Mouse (Mus musculus) c-Kit-positive CD71-positive TER-119-positive erythroid progenitor cells, embryonic 14.5 days (primary cell): ENCODE measurements around the gene Denr.

Experiments
- DNase-seq: peaks from one replicate; pipeline ENCODE4 v3.0.0-alpha.2; 2013; ENCODE audit warnings: low spot score

Denr gene

DNA sequence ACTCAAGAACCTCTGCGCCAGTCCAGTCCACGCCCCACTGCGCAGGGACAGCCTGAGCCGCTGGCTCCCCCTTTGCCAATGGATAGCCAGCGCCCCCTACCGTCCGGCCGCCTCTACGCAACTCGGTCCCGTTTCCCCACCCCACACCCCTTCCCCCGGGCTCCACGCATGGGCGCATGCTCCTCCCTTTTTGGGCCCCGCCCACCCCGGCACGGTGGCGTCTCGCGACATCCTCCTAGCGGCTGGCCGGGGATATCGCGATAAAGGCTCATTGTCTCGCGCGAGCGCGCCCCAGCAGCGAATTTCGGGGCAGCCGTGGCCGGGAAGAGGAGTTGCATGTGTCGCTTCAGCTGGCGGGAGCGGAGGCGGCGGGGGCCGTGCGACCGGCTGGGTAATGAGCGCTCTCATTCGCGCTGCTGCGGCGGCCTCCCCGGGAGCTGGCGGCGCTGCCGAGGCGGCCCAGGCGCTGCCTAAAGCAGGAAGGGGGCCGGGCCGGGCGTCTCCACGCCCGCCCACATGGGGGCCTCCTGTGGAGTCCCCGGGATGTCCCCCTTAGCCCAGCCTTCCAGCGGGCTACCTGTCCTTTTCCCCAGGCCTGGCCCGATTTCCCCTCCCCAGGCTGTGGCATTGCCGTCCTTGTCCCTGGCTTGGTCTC is at the start of gene Denr:
TSS of gene Denr (plus strand) at position 200 of the 655 bp plus-strand sequence.
- peak; percentile 97 for DNase-seq

DNA sequence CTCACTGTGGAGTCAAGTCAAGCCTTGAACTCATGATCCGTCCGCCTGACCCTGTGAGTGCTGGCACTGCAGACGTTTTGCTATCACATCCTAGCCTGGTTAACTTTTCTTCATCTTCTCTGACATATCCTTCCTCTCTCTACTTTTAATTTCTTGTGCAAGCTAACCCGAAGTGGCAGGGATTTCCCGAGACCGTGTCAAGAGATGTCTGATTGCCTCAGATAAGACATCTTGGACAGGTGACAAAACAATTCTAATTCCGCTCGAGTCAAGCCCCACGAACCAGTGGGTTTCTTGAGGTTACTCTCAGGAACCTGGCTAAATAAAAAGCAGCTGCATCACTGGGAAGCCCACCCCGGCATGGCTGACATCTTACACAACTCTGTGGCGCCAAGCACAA is 48.2 kb upstream of the Denr start:
- DNase-seq = no peak

DNA sequence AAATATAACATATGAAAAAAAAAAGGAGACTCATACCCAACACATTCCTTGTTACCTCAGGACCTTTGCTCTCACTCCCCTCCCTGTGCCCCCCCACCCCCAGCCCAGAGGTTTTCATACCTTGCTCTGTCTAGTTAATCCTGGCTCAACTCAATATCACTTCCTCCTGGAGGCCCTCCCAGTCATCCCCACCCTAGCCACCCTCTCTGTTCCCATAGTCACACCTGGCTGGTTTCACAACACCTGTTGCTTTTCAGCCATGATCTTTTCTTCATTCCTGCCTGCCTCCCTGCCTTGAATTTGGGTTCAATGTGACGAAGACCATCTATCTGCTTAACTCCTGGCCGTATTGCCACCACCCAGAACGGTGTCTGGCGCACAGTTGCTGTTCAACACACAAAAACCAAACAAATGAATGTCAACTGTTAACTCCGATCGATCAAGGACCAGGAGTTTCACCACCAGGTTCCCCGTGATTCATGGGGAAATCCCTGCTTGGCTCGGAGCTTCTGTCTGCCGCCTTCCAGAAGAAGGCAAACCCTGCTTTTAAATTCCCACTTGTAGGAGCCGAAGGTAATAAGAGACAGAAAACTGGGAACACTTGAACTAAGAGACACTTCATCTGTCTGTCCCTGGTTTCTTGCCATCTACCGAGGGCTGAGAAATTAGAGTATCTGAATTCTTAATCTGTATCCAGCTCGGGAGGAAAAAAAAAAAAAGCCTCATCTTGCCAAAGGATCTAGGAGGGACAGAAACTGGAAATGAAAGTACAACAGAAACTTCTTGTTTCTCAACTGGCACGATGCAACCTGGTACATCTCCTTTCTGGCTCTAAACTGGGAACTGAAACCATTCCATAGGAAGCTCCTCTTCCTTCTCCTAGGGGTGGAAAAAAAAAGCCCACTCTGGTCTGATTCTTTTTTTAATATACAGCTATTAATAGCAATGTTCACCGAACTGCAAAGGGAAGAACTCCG is 44.3 kb upstream of the Denr start:
- DNase-seq = no peak

DNA sequence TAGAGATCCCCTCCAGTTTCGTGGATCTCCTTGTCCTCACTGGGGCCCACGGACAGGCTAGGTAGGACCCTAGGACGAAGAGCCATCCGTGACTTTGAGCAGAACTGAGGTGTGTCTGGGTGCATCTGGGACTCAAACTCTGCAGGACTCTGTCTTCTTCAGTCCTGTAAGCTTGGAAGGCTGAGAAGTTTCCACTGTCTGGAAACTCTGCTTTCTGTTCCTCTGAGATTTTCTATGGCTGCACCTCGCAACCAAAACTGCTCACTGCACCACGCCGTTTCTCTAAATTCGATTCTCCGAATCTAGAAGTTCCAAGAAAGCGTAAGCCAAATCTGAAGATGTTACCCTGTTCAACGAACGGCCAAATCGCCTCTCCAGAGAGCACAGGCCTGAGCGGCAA is 43.0 kb upstream of the Denr start:
- DNase-seq = no peak

DNA sequence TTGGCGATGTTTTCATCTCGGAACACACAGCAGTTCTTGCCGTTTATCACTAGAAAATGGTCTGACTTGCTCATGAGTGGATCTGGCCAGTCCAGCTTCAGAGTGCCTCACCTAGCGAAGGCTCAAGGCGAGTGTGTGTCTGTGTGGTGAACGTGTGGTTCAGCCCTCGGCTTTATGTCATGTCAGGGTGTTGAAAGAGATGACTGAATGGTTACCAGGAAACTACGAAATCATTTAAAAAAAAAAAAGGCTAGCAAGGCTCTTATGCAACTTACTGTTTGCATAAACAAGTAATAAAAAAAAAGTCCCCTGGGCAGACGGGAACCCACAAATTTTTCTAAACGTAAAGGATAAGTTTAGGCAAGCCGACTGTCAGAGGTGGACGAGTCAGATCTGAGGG is 41.6 kb upstream of the Denr start, which contains the start of gene Hcar2:
TSS of gene Hcar2 (minus strand) at position 135 of the 400 bp plus-strand sequence.
- no peak for DNase-seq

DNA sequence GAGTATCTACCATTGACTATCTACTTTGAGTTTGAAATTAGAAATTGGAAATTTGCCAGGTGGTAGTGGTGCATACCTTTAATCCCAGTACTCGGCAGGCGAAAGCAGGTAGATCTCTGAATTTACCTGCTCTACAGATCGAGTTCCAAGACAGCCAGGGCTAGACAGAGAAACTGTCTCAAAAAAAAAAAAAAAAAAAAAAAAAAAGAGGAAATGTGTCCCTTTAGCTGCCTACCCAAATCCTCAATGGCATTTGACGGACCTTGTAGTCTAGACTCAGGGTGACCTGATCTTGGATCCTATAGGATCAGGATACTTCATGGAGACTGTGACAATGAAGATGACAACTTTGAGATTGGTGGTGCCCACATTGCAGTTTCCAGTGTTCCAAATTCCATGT is 40.5 kb upstream of the Denr start:
- no peak for DNase-seq

DNA sequence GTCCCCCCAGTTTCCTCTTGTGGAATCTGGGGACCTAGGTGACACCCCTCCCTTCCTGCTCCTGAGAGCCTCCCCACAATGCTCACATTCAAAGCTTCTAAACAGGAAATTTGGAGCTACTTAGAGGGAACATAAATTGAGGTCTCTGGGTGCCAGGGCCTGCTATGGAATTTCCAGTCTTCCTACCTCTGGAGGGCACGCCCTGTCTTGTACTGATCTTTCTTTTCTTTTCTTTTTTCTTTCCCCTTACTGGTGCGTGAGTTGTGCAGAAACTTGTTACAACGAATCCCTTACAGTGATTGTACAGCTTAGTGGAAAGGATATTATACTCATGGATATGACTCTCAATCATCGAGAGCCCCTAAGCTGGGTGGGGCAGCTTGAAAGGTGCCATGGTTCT is 37.4 kb upstream of the Denr start:
- DNase-seq = no peak

DNA sequence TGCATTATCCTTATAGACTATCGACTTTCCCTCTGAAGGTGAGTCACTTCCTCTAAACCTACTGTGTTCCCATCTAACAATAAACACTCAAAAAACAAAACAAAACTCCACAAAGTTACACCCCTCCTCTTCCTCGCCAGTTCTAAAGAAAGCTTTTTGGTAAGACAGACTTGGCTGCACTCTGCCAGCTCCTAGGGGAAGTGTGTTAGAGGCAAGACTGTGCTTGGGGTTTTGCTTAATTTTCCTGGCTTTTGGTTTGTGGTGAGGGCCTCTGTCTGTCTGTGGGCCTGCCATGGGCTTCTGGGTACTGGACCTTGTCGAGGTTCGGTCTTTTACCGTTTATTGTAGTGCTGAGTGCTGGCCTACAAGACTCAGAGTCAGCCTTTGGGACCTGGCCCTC is 32.8 kb upstream of the Denr start:
- DNase-seq = no peak

DNA sequence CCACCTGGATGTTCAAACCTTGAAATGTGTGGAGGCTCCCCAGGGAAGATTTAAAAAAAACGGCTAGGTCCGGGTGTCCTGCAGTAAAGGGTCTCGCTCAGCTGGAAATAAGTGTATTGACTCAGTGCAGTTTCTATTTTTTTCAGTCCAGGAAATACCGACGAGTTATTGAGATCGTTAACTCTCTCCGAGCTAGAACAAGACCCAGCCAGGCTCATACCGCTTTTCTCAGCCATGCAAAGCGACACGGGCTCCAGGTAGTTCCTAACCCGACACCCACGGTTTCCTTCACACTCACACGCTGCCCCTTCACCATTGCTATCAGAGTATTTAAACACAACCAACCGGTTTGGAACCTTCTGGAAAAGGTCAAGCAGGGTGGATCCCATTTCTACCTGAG is 28.9 kb upstream of the Denr start:
- DNase-seq = no peak

DNA sequence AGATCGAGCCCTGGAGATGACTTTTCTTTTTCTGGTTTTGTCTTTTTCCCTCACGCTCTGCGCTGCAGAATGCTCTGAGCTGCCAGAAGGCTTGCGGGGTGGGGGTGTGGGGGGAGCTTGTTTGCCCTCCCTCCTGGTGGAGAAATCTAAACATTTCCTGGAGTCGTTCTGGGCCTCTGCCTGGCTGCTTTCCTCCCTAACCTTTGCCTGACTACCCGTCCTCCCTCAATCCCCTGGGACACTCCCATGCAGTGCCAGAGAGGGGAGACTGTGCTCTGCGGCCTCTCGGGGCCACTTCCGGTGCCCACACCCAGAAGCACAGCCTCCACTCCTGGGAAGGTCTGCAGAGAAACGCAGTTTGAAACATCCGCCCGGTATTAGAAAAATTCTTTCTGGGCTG is 27.0 kb upstream of the Denr start, which contains the start of gene Hcar1:
TSS of gene Hcar1 (minus strand) at position 93 of the 400 bp plus-strand sequence.
- no peak for DNase-seq

DNA sequence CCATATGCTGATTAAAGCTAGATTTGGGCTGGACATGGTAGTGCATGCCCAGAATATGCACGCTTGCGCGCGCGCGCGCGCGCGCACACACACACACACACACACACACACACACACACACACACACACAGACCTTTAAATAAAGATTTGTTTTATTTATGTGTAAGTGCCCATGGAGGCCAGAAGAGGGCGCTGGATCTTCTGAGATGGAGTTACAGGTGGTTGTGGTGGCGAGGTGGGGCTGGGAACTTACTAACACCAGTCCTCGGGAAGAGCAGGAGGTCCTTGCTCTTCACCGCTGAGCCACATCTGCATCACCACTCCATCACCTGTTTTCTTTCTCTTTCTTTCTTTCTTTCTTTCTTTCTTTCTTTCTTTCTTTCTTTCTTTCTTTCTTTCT is 26.2 kb upstream of the Denr start:
- no peak for DNase-seq

DNA sequence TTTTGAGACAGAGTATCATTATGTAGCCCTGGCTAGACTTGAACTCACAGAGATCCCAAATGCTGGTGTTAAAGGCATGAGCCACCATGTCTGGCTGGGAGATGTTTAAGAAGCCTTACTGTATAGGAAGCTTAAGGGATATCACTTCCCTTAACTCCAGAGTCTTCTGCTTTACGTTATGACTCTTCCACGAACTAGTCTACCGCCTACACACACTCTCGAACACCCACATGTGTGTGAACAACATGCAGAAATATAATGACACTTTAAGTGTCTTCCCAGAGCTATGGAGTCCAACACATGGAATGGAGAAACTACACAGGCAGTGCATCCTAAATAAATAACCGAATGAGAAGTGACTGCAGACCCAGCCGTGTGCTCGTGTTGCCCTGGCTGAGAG is 23.1 kb upstream of the Denr start:
- DNase-seq = no peak

DNA sequence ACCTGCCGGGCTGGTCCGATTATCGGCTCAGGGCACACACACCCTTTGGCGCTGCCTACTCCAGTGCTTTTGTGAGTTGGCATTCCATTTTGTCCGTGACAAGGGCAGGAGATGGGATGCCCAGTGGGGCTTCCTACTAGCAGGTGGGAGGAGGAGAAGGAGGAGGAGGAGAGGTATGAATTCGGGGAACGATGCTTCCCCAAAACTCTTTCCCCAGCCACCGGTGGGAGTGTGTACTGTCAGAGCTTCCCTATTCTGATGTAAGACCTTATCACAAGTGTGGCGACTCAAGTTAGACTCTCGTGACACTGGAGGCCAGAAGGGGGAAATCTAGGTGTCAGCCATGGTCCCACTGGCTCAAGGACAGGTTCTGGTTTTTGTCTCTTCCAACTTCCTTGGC is 22.6 kb upstream of the Denr start:
- no peak for DNase-seq

DNA sequence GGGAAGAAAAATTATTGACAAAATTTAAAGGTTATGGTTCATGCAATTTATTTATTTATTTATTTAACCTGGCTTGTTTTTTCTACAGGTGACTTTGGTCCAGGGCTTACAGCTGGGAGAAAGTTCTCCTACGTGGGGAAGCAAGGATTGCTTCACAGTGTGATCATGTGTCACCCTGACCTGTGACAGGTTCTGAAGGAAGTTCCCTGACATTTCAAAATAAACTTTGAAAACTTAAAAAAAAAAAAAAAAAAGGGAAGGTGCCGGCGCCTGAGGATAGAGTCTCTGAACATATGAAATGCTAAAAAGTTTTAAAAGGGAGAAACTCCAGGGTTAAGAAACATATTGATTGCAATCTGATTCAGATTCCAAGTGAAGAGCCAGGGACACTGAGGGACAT is 20.6 kb upstream of the Denr start:
- no peak for DNase-seq

DNA sequence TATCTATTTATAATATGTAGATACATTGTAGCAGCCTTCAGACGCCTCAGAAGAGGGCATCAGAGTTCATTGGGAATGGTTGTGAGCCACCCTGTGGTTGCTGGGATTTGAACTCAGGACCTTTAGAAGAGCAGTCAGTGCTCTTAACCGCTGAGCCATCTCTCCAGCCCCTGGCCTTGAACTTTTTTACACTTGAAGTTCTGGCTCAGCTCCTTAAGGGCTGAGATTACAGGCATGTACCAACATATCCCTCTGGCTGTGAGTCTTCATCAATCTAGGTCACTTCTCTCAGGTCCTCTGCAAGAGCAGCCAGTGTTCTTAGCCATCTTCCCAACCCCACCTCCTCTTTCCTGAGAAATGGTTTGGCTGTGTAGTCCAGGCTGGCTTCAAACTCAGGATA is 16.7 kb upstream of the Denr start:
- no peak for DNase-seq

DNA sequence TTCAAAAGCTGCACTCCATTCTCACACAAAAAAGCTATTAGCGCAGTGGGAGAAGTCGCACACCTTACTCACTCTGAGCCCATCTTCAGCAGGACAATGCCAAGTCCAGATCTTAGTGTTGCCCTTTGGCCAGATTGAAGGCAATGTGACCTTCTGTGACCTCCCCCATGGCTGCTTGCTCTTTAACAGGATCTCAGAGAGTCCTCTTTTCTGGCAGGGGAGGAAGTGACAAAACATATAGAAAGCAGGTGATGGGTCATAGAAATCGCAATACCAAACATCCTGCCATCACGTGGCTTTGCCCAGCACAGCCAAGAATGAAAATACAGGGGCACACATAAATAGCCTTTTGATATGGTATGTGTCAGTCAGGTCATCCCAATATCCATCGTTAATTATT is 16.0 kb upstream of the Denr start:
- no peak for DNase-seq

DNA sequence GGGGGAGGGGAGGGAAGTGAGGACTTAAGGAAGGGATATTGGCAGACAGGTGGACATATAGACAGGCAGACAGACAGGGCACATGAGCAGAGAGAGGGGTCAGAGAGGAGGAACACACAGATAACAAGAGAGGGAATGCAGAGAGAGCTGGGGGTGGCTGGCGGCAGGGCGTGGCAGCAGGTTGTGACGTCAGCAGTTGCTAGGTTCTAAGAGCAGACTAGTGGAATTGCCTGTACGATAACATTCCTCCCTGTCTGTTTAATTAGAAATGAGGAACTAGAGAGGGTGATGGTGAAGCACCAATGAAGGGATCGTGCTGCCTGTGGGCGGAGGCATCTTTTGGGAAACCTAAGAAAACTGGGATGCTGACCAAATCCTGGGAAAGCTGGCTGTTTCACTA is 15.3 kb upstream of the Denr start:
- peak; percentile 58 for DNase-seq

DNA sequence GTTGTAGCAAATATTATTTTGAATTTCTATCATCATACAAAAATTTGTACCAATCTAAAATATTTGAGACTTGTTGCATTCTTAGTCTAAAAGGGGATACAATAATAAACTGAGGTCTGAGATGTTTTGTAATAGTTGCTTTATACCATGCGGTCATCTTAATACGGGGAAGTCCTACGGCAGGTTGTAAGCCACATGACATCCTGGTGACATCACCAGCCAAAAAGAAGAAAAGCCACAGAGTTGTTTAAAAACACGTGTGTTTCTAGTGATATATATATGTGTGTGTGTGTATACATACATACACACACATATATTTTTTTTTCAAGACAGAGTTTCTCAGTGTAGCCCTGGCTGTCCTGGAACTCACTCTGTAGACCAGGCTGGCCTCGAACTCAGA is 13.5 kb upstream of the Denr start:
- DNase-seq = no peak

DNA sequence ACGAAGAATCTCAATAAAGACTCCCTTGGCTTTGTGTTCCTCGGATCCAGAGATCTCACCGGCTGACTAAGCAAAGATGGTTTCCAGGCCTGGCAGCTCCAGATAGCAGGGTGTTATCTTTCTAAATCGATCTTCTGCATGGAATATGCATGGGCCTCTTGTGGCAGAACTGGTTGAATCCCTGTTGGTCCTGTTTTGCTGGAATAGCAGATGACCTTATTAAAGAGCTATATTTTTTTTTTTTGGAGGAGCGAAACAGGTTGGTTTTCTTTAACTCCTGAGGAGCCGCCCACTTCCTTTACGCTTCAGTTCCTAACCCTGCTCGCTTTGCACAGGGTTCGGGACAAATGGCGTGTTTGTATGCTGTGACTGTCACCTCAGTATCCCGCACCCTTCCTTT is 10.6 kb upstream of the Denr start:
- no peak for DNase-seq

DNA sequence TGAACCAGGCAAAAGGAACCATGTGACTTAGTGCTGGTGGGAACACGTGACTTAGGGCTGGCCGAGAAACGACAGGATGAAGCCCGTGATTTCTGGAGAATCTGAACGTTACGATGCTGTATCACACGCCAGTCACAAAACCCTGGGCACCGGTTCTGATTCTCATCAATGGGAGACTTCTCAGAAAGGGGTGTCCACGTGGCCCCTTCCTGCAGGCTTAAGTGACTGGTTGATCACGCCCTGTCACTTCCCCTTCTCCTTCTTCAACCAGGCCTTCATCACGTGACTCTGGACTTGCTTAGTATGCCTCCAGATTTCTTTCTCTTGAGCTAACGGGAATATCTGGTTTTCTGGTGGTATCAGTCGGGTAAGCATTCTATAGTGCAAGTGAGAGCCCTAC is 9.6 kb upstream of the Denr start:
- no peak for DNase-seq

DNA sequence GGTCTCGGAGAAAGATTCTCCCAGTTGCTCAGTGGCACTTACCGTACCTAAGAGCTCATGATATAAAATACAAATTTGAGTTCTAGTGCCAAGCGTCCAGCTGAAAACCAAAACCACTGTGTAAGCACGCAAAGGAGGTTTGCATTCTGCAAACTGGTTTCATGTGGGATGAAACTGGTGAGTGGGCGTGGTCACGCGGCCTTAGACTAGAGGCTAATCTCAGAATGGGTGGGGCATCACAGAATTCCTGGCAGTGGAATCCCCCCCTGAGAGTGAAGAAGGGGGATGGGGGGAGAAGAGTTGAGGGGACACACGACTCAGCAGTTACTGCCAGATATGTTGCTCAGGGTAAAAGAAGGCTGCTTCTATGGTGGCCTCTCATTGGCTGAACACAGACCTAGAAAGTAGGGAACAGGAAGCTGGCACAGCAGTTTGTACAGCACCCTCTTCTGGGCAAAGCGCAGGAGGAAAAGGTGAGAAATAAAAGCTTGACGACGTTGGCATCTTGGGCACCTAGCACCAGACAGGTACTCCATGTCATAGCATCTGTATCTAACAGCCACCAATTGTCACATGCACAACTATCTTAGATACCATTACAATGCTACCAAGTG is 2.8 kb upstream of the Denr start:
- DNase-seq = no peak

DNA sequence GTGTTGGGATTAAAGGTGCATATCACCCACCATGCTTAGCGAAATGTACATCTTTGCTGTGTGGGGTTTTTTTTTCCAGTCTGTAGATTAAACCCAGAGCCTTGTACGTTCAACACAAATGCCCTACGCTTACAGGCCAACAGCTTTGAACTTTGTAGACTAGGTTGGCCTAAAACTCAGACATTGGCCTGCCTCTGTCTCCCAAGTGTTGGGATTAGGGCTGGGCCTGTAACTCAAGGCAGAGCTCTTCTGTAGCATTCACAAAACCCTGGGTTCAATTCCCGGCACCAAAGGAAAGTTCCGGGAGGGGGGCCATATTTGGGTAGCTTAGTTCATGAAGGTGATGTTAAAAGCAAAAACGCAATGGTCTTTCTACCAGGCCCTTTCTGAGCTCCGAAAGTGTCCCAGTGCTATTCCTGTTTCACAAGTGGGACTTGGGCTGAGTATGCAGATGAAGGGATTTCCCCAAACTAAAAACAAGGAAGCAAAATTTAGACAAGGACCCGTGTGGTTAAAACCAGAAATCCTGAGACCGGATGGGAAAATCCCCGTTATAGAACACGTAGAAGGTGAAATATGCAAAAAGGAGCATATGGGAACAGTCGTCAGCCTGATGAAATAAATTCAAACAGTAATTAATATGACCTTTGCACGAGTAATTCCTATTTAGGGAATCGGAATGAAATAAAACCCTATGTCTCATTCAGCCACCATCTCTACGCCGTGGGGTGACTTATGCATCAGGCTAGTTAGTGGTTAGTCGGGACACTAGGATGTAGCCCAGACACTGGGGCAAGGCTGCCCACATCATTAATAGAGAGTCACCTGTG is 614 bp upstream of the Denr start:
- DNase-seq = no peak
